Mouse (Mus musculus) myocyte (in vitro differentiated cells): ENCODE measurements around the gene Lrrc46.

Experiments used
- CEBPB ChIP-seq: IDR thresholded peaks from 2 replicates; pipeline ENCODE4 v1.6.1; 2011; ENCODE audit warnings: mild to moderate bottlenecking, moderate library complexity; ENCODE audit not compliant: poor library complexity, insufficient read depth, severe bottlenecking
- E2F4 ChIP-seq: IDR thresholded peaks from one replicate; pipeline ENCODE4 v1.6.1; 2011; ENCODE audit warnings: mild to moderate bottlenecking, control low read depth, moderate library complexity; ENCODE audit not compliant: insufficient read depth
- MAX ChIP-seq: IDR thresholded peaks from one replicate; pipeline ENCODE4 v1.6.1; 2011; ENCODE audit warnings: low read depth, mild to moderate bottlenecking, control low read depth
- MYOD1 ChIP-seq, 3 experiments: IDR thresholded peaks; one replicate each; pipeline ENCODE4 v1.6.1; 2011; ENCODE audit warnings: control low read depth in 2 of 3, low read depth in 2 of 3, mild to moderate bottlenecking in 2 of 3, moderate library complexity in 1 of 3; ENCODE audit not compliant: insufficient read length in 2 of 3, control insufficient read depth in 1 of 3
- MYOG ChIP-seq, 3 experiments: IDR thresholded peaks; one replicate each; pipeline ENCODE4 v1.6.1; 2011; ENCODE audit warnings: control low read depth in 2 of 3, low read depth in 2 of 3, mild to moderate bottlenecking in 2 of 3; ENCODE audit not compliant: insufficient read length in 2 of 3, control insufficient read depth in 1 of 3, insufficient read depth in 1 of 3
- POLR2A ChIP-seq: IDR thresholded peaks from one replicate; pipeline ENCODE4 v1.6.1; 2011; ENCODE audit warnings: low read depth, mild to moderate bottlenecking, control low read depth, moderate library complexity; ENCODE audit not compliant: insufficient read length
- POLR2AphosphoS2 ChIP-seq: IDR thresholded peaks from one replicate; pipeline ENCODE4 v1.6.1; 2011; ENCODE audit warnings: low read depth, control low read depth; ENCODE audit not compliant: insufficient read length
- REST ChIP-seq: IDR thresholded peaks from one replicate; pipeline ENCODE4 v1.6.1; 2011; ENCODE audit warnings: mild to moderate bottlenecking, control low read depth, moderate library complexity; ENCODE audit not compliant: insufficient read depth, insufficient read length
- SRF ChIP-seq: IDR thresholded peaks from one replicate; pipeline ENCODE4 v1.6.1; 2011; ENCODE audit warnings: low read depth; ENCODE audit not compliant: control insufficient read depth, insufficient read length
- TCF12 ChIP-seq: IDR thresholded peaks from one replicate; pipeline ENCODE4 v1.6.1; 2011; ENCODE audit warnings: mild to moderate bottlenecking, control low read depth; ENCODE audit not compliant: poor library complexity, insufficient read depth, severe bottlenecking
- TCF3 ChIP-seq: IDR thresholded peaks from one replicate; pipeline ENCODE4 v1.6.1; 2011; ENCODE audit warnings: low read depth, control low read depth; ENCODE audit not compliant: insufficient read length
- USF1 ChIP-seq: IDR thresholded peaks from one replicate; pipeline ENCODE4 v1.6.1; 2011; ENCODE audit warnings: low read depth, mild to moderate bottlenecking, control low read depth, moderate library complexity

DNA sequence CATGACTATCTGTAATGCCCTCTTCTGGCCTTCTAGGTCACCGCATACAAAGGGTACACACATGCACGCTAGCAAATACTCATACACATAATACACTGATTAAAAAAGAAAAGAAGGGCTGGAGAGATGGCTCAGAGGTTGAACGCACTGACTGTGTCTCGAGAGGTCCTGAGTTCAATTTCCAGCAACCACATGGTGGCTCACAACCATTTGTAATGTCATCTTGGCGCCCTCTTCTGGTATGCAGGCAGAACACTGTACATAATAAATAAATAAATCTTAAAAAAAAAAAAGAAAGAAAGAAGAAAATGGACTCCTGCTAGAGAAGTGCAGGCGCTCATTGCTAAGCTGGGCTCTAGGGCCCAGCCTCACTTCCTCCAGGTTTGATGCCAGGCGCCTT, 4.7 kb upstream of the Lrrc46 start:
- TF ChIP-seq USF1 (no peak), POLR2A (no peak), POLR2AphosphoS2 (no peak), MYOG (IDR thresholded peaks at IDR 0.05; ENCODE audit: control insufficient read depth in 1 of 3, insufficient read depth in 1 of 3, insufficient read length in 2 of 3, low read depth in 2 of 3) (no peak), TCF12 (no peak), CEBPB (no peak), E2F4 (no peak), TCF3 (no peak), SRF (no peak), MYOD1 (IDR thresholded peaks at IDR 0.05; ENCODE audit: control insufficient read depth in 1 of 3, insufficient read length in 2 of 3, low read depth in 2 of 3) (no peak), MAX (no peak), REST (no peak)
